Mouse (Mus musculus): ENCODE results near the gene Lrrk1. TPM values are rescaled to one million over a fixed set of nuclear protein-coding genes. Genes with fewer than 3 reads are reported as not detected.
A peak's percentile ranks its signal among the peaks of the same experiment; 100 is the strongest.

Gene Lrrk1
- total RNA-seq, 2 experiments from 2014 or later = 2.3 to 3.4 TPM

DNA sequence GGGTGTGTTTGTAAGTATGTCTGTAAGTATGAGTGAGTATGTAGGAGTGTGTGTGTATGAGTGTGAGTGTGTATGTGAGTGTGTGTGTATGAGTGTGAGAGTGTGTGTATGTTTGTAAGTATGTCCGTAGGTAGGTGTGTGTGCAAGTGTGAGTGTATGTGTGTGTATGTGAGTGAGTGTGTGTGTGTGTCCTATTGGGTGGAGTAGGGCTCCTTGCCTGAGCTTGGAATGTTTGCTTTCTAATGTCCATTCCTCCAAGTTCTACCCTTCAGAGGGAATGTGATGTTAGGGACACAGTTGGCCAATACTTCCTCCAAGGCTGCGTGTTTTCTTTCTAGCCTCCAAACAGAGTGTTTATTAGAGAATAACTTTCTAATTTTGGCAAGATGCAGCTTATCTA, 51.2 kb downstream of the Lrrk1 start:
- no peak for DNase-seq

DNA sequence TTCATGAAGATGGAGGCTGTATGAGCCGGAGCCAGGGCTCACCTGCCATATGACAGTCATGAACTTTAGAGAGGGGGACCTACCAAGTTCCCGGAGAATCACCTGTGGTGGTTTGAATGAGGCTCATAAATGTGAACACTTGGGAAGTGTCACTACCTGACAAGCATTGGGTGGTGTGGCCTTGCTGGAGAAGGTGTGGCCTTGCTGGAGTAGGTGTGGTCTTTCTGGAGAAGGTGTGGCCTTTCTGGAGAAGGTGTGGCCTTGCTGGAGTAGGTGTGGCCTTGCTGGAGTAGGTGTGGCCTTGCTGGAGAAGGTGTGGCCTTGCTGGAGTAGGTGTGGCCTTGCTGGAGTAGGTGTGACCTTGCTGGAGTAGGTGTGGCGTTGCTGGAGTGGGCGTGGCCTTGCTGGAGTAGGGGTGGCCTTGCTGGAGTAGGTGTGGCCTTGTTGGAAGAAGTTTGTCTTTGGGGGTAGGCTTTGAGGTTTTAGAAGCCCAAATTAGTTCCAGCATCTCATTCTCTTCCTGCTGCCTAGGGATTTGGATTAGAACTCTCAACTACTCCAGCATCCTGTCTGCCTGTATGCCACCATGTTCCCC, 54.1 kb downstream of the Lrrk1 start:
- no peak for DNase-seq

DNA sequence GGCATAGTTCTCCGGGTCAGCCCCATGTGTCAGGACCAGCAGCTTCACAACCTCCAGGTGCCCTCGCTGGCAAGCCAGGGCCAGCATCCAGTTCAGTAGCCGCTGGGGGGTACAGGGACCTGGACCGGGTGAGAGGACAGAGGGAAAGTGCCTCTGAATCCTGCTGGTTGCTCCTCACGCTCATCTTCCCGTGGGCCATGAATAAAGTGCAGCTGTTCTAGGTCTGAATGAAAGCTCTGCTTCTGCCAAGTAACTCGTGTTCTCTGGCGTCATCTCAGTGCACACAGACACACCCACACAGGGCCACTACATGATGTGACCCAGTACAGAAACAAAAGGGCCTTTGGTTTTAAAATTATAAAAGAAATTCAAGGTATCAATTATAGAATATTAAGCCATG, 55.8 kb downstream of the Lrrk1 start:
- no peak for DNase-seq

DNA sequence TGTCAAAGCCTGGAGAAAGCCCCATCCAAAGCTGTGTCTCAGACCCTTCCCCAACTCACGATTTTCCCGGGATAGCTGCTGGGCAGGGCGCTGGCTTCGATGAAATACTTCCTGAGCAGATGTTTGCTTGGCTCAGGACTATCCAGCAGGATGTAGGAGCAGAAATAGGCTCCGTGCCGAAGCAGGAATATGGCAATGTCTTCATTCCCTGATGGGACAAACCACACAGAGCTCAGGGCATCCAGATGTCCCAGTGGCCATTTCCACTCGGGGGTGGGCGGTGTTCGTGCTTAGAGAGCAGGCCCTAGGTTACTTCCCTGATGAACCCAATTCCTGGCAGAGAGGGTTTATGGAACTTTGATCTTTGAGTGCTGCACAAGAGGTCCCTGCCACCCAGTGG, 57.5 kb downstream of the Lrrk1 start:
- no peak for DNase-seq

DNA sequence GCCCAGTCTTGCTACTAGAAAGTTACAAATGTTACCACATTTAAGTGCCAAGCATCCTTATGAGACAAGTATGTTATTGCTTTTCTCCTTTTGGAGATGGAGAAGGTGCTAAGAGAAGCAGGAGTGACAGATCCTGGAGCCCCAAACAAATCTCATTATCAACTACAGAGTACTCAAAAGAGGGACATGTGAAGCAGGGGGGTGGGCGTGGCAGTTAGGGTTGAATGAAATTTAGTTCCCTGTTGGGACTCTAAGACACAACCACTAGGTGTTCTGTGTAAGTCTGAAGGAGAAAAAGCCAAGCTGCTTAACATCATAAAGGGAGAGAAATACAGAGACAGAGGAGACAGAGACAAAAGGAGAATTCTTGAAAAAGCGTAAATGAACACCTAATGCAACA, 60.6 kb downstream of the Lrrk1 start:
- no peak for DNase-seq

DNA sequence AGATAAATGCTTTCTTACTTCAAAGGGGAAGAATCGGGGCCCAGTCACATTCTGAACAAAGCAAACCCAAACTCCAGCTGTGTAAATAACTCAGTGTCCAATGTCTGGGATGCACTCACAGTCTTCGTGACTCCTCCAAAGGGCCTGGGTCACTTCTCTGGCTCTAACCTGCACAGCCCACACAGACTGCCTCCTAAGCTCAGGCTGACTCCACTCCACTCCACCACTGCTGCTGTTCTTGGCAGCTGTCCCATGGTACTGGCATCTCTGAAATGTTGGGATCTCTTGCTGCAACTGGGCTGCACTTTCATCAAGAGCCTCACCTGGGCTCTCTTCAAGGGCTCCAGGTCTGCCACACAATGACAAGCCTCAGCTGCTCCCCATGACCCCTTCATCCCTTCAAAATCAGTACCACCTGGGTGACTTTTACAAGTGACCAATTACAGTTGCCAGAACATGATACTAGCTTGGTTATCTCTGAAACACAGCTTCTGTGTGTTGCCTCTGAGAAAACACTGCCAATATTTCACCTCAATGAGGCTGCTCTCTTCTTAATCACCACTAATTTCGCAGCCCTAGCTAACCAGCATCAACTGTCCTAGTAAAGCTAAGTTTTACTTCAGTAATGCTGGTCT, 62.6 kb downstream of the Lrrk1 start:
- DNase-seq = no peak

DNA sequence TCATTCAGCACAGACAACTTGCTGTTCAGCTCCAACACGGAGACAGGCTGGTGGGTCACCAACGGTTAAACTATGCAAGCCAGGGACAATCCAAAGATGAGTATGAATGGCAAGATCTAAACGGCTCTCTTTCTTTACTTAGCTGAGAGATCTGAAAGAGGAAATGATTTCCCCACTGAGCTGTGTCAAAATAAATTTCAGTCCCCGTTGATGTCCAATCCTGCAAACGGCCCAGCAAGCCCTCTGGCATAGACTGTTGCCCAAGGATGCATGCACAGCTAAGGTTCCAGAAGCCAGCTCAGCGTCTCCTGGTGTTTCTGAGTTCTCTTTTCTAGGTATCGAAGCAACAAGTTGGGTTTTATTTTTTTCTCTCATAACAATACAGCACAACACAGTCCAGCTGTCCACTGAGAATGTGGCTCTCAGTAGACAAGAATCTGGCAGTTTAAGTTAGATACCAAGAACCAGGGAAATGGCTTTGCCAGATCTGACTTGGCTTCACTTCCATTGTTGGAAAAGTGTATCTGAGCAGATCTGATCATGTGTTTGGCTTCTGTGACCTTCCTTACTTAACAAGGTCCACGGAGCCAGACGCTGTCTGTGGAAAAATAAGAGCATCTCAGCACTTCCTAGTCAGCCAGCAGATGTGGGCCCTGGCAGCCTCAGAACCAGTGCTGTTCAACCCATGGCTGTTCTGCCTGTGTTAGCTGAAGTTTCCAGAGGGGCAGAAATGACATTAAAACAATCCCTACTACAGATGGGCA, 64.7 kb downstream of the Lrrk1 start:
- DNase-seq = no peak

DNA sequence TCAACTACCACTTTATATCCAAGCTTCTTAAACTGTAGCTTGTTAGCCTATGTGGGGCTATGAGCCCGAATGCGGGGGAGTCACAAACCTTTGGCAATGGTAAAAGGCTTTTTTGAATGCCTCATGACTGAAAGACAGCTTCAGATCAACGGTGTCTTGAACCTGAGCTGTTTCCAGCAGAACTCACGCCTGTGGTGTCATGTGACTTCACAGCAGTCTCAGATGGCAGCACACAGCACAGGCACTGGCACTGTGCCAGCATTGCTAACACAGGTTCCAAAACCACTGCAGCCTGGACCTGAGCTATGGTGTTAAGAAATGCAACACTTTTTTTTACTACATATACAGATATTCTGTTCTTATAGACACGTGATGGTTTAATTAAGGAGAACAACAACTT, 67.2 kb downstream of the Lrrk1 start:
- DNase-seq = no peak

DNA sequence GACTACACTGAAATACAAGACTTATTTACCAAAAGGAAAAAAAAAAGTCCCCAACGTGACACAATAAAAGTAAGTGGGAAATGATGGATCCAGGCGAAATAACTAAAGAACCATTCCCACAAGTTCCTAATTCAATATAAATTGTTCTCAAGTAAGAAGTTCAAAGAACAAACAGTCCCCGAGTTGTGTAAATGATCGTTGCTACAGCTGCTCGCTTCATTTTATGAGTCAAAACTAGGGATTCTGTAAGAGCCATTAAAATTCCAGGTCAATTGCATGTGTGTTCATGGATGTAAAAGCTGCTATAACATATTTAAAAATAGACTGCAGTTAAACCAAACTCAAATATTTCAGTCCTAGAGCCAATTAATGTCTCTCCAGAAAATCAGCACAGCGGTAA, 70.0 kb downstream of the Lrrk1 start:
- no peak for DNase-seq

DNA sequence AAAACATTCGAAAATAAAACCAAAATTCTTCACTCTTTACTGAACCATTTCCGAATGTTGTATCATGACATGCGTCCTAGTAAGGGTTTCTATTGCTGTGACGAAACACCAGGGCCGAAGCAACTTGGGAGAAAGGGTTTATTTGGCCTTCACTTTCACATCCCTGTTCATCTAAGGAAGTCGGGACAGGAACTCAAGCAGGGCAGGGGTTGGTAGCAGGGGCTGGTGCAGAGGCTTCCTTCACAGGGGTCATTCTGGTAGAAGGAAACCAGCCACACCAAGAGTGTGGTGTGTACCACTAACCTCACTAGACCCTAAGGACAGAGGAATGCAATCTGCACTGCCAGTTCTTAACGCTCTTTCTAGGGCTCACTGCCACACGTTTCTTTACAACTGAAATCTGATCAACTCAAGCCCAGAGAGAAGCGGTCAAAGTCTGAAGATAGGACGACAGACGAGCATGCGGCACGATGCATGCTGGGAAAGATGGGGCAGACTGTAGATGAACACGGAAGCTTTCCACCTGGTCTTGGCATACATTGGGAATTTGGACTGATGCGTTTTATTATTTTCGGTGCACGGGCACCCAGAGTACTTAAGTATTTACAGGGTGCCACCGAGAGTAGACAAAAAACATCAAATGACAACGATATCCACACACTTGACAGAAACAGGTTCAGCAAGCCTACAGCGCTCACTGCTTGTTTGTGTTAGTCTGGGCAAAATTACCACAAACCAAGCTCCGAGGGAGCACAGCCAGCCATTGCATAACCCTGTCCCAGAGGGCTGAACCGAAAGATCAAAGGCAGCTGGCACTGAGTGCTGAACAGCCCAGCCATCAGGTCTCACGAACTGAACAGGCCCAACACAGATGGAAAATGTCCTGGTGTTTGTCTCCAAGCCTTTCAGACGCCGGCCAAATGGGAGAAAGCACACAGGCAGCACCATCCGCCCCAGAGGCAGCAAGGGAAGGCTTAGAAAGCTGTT, 77.2 kb downstream of the Lrrk1 start:
- DNase-seq = peak; percentile 27 to 47

DNA sequence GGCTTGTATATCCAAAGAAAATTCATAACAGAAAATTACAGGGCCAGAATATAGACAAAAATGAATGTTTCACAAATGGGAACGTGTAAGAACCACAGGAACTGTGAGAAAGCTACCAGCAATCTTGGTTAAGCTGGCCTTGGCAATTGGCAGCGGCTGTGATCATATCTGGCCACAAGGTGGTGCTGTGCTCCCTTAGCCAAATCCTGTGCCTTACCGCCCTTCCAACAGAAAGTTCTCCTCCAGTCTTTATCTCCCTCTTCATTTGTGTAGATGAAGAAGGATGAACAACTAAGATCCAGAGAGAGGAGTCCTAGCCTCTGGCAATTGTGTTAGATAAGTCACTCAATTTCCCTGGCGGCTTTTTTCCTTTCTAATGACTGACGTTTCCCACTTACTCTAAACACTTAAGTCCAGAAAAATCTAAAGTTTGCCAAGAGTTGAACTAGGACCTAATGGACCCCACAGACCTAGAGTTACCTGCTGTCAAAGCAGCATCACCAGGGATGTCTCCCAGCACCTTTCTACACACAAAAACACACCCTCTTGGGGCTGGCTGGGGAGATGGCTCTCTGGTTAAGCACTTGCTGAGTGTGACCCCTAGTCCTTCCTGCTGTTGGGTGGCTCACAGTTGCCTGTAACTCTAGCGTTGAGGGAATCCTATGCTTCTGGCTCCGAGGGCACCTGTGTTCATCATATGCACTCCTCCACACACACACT, 78.0 kb downstream of the Lrrk1 start:
- DNase-seq = peak; percentile 46 to 53

DNA sequence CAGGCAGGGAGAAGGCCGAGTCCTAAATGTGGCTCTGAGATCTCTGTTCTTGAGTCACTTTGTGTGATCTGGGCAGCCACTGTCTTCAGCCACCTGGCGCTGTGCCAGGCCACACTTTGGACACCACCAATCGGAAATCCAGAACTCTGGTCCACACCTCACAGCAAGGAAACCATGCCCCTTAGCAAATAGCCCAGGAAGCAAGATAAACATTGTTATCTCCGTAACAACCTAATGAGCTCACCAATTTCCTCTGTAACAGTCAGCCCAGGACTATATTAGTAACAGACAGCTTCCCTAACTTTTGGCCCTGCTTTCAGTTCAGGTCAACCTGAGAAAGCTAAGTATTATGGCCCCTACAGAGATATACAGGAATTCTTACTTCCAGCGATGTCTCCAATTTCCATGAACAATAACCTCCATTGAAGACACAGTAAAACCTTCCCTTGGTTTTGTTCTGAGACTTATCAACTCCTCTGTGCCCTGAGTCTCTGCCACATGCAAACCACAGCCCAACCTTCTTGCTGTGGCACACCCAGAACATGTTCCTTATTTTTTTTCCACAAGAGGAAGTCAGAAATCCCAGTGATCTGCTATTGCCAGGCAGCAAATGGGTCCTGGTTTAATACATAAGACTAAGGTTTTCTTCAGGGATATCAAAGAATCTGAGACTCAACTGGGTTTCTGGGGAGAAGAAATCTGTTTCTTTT, 78.8 kb downstream of the Lrrk1 start:
- DNase-seq = no peak

DNA sequence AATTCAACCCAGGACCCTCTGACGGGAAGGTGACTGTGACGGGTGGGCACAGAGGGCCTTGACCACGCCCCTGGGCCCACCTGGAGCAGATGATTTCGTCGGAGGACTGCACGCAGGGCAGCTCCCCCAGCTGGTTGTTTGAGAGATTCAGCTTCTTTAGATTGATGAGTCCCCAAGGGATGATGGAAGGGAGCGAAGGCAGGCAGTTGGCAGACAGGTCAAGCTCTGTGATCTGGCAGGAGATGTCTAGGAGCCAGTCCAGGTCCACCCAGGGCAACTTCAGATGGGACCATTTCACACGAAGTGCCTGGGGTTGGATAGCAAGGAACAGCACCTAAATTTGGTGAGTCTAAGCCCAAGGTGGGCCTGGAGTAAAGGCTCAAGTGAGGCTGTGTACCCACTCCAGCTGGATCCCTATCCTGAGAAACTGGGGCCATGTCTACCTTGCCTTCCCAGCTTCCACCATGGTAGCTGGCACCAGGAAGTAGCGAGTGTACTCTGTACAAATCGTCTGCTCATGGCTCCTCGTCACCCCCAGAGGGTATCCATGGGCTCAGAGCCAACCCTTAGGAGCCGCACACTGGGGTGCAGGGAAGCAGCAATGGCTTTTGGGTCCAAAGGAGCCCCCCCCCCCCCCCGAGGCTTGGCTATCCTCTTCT, 79.4 kb downstream of the Lrrk1 start:
- no peak for DNase-seq

DNA sequence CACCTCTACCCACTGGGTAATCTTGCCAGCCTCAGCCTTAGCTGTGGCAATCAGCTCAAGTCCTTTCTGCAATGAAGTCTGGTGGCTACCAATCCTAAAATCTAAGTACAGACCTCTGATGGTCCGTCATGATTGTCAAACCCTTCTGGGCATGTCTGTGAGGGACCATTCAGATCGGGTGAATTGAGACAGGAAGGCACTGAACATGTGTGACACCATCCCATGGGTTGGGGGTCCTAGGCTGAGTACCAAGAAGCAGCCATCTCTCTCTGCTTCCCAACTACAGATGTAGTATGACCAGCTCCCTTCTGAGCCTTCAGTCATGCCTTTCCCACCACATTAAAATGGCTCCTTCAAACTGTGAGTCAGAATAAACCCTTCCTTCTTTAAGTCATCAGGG, 80.4 kb downstream of the Lrrk1 start:
- no peak for DNase-seq

DNA sequence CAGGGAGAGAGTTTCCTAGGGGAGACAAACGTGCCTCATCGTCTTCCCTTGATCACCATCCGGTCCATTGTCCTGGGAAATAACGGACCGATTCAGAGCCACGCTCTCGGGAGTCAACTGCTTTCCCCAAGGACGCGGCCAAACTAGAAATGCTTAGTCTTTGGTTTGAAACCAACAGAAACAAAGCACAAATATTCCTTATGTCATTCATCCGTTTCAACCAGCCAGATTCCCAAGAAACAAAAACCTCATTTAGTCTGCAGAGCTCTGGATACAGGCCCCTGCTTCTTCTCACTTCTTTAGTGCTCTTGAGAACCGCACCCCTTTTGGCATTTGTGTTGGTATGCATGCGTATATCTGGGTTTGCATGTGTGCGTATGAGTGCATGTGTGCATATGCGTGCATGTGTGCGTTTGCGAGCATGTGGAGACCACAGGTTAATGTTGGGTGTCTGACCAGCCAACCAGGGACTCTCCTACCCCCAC, 82.4 kb downstream of the Lrrk1 start:
- no peak for DNase-seq

DNA sequence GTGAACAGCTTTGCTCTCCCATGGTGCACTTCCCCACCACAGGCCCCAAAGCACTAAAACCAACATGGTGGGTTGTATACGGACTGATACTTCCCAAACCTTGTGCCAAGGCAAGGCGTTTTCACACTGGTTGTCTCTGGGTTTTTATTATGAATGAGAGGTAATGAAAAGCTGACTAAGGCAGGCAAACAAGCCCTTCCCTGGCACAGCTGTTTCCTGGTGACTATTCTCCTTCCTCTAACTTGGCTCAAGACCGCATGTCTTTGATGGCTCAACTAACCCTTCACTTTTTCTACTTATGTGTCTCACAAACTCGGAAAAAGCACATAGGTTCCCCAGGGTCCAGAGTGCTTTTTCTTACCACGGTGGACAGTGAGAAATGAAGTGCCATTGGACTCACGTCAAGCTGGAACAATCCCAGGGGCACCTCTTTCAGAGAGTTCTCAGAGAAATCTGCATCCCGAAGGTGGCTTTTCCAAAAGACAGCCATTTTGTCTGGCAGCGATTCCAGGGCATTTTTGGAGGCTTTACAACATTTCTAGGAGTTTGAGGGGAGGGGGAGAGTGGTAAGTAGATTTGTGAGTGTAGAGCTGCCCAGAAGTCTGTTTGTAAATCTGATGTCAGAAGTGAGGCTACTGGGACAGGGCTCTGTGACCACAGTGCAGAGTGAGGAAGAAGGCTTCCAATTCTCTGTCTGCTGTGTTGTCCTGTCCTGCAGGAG, 83.0 kb downstream of the Lrrk1 start:
- DNase-seq = no peak

DNA sequence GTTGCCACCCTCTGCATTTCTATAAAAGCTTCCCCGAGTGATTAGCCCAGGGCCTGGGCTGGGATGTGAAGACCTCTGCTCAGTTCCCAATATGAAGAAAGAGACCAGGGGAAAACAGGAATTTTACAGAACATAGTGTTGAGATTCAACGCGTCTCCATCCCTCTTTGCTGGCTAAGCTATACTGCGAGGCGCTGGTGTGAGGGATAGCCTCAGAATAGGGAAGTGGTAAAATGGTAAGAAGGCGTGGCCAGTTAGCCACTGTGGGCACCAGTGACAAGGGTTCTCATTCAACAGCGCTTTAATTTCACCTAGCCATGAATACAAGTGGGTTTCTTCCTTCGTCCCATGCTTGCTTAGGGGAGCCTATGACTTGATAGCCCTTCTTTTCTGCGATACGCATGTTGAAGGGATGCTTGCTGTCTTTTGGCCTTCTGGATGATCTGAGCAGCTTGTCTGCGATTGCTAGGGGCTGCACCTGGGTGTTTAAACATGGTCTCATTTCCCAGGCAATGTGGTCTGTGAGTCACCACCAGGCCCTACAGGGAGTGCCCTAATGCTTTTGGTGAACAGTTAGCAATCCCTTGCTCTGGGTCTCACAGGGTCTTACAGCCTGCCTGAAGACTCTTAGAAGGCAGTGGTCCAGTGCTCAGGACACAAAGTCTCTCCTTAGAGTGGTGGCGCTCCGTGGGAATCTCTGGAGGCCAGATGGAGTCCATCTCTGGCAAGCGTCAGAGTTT, 84.1 kb downstream of the Lrrk1 start:
- DNase-seq = no peak

DNA sequence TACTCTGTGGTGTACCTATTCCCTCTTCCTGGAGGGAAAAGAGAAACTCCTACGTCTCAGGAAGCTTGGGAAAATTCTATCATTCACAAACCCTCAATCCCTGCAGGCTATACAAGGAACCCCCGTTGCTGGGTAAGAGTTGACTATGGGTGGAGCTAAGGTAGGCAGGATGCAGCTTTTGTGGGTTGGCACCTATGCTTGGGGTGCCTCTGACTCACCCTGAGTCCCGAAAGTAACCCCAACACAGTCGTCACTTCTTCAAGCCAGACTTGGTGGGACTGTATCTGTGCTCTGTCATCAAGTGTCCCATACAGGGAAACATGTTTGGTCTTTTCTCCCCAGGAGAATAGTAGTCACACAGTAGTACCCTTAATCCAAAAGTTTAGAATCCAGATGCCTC, 86.7 kb downstream of the Lrrk1 start:
- no peak for DNase-seq

DNA sequence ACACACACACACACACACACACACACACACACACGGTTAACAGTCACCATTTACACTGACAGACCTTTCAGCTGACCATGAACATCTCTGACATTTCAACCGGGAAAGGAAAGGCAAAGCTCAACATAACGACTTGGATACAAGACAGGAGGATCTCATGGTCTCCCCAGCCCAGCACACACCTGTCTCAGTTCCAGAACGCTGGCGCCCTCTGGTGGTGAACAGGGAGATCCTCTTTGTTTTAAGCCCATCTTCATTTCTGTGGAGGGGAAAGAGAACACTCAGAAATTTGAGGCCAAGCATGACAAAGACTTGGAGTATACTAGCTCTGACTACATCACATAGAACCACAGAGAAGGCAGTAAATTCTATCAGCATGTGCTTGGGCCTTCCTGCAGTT, 87.5 kb downstream of the Lrrk1 start:
- peak; percentile 60 to 67 for DNase-seq

All from layer of hippocampus, postnatal 36 days (tissue).